Mouse (Mus musculus): ENCODE results near the gene Kiss1.

Kiss1 gene

GRCm38 (mm10) chr1:133321267-133321925 is at the start of gene Kiss1:
Gene Kiss1 (plus strand): TSS chr1:133321875.
- no peak for DNase-seq (ENCODE audit: extremely low read depth, low read depth)

GRCm38 (mm10) chr1:133274163-133274562 is 47.5 kb upstream of the Kiss1 start:
- DNase-seq (ENCODE audit: extremely low read depth, low read depth): no peak

- DNase-seq (ENCODE audit: extremely low read depth, low read depth): no peak
Observed at GRCm38 (mm10) chr1:133276983-133277382, 44.7 kb upstream of the Kiss1 start.

- no peak for DNase-seq (ENCODE audit: extremely low read depth, low read depth)
Observed at GRCm38 (mm10) chr1:133278539-133278938, 43.1 kb upstream of the Kiss1 start.

DNA sequence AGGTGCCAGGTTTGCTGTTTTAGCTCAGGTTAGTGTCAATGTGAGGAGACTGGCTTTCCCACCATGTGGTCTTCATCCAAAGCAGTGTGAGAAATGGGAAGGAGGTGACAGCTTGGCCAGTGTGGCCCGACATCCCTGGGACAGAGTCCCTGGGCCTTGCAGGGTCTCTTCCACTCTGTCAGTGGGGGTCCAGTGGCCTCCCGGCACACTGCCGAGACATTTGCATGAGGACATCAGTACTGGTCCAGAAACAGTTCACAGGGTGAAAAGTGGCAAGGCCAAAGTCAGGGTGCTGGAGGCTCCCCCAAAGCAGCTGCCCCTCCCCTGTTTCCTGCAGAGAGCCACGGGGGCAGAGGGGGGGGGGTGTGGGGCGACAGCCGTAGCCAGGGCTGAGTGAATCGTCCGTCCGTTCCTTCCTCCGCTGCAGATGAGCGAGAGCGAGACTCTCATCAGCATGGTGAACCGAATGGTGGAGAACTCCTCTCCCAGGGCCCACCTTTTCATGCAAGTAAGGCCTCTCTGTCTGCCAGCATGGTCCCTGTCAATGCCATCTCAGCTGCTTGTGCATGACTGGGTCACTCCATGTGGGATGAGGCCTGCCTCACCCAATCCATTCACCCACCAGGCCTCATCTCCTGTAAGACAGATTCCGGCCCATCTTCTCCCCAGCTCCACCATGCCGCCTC is 42.6 kb upstream of the Kiss1 start:
- DNase-seq (ENCODE audit: extremely low read depth, low read depth): no peak

GRCm38 (mm10) chr1:133279632-133280093 is 42.0 kb upstream of the Kiss1 start:
- DNase-seq (ENCODE audit: extremely low read depth, low read depth): no peak

GRCm38 (mm10) chr1:133280537-133280936 is 41.1 kb upstream of the Kiss1 start:
- no peak for DNase-seq (ENCODE audit: extremely low read depth, low read depth)

GRCm38 (mm10) chr1:133285907-133286306 is 35.8 kb upstream of the Kiss1 start:
- no peak for DNase-seq (ENCODE audit: extremely low read depth, low read depth)

DNA sequence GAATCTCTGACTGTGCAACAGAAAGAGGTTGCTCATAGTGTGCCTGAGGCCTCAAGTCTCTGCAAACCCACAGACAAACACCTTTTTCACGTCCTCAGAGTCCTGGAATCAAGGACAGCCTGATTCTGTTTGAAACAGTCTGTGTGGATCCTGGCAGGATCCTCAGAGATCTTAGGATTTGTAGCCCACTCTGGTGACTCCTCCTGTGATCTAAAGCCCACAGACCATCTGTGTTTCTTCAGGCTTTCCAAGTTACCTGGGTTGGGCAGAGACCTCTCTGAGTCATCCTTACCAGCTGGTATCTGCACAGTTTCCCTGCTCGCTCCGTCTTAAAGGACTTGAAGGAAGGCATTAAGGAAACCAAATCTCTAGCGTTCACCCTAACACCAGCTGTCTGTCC is 34.6 kb upstream of the Kiss1 start:
- no peak for DNase-seq (ENCODE audit: extremely low read depth, low read depth)

DNA sequence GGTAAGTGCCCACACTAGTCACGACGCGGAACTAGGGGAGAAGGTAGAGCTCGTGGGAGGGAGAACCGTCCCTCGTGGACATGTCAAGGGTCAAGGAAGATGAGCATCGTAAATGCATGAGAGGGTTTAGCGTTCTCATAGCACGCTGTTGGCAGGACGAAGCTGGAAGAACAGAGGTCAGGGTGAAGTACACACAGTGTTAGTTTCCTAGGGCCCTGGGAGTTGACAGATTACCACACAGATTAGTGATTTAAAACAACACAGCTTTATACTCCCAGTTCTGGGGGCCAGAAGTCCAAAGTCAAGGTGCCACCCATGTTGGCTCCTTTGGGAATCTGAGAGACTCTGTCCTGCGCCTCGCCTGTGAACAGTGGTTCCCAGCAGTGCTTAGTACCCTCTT is 33.8 kb upstream of the Kiss1 start:
- no peak for DNase-seq (ENCODE audit: extremely low read depth, low read depth)

DNA sequence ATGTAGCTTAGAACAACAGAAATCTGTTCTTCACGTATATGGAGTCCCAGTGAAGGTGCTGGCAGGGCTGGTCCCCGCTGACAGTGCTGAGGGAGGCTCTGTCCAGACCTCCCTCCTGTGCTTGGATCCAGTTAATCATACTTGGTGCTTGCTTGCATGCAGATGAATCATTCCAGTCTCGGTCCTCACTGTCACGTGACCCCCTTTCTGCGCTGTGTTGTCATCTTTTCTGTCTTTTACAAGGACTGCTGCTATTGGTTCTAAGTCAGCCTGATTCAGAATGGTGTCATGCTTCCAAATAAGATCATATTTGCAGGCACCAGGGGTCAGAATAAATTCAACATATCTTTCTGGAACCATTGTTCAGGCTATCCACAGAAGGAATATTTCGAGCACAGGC is 29.8 kb upstream of the Kiss1 start:
- no peak for DNase-seq (ENCODE audit: extremely low read depth, low read depth)

- DNase-seq (ENCODE audit: extremely low read depth, low read depth): no peak
Observed at GRCm38 (mm10) chr1:133292608-133293007, 29.1 kb upstream of the Kiss1 start.

DNA sequence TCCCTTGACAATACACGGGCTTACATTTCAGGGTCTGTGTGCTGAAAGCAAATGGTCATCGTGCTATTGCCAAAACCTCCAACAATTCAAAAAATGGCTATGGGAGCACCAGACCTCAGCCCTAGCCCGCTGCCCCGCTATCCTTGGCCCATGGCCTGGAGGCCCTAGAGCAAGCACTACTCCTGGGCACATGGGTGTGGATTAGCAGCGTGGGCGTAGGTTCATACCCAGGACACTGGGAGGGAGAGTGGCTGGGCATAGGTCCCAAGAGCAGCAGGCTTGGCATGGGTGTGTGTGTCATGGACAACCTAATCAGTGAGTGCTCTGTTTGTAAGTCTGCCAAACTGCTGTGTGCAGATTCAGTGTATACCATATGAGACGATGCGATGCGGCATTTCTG is 25.3 kb upstream of the Kiss1 start:
- no peak for DNase-seq (ENCODE audit: extremely low read depth, low read depth)

DNA sequence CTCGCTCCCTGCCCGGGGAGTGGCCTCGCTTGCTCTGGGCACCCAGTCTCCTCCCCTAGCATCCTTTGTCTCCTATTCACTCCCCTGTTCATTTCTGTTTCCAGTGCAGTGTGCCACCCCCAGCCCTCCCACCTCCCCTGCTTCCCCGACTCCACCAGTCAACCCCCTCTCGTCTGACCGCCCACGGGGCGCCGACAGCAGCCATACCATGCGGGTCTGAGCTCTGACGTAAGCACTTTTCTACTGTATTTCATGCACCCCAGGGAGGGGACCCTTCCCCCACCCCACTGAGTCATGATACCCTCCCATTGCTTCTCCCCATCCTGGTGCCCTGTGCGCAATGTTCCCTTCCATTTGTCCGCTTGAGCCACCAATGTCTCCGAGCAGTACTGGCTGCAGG is 22.9 kb upstream of the Kiss1 start:
- DNase-seq (ENCODE audit: extremely low read depth, low read depth): no peak

DNA sequence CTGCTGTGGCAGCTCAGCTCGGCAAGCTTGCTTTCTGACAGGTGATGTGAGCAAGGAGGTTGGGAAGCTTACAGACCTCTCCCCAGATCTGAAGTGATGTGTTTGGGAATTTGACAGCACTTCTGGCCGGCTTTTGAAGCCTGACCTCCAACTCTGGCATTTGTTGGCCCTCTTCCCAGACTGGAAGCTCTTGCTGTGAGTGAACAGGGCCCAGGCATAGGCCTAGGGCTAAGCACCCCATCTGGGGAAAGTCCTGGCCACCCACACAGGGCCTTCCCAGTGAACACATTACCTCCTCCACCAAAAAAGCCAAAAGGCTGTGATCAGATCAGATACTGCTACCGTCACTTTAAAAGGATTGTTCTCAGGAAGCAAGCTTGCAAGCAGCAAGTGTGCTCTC is 19.1 kb upstream of the Kiss1 start:
- DNase-seq (ENCODE audit: extremely low read depth, low read depth): no peak

DNA sequence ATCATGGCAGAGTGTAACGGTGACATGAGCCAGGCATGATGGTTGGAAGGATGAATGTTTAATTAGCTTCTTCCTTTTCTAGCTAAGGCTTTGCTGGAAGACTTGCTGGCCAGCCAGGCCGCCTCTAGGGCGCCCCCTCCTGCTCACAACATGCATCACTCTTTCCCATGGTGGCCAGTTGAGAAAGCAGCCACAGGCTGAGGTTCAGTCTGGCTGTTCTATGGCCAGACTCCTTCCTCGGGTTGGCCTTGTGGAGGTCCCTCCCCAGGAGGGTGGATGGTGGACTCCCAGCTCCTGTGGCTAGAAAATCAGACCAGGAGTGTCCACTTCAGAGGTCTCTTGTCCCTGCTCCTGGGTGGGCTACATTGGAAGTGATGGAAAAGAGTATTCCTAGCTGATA is 14.8 kb upstream of the Kiss1 start:
- peak; percentile 54 for DNase-seq (ENCODE audit: extremely low read depth, low read depth)

- DNase-seq (ENCODE audit: extremely low read depth, low read depth): peak; percentile 56
Observed at GRCm38 (mm10) chr1:133307318-133307717, 14.4 kb upstream of the Kiss1 start.

GRCm38 (mm10) chr1:133309652-133310267 is 11.9 kb upstream of the Kiss1 start, which contains the start of gene Golt1a:
Gene Golt1a (plus strand): TSS chr1:133309800.
- no peak for DNase-seq (ENCODE audit: extremely low read depth, low read depth)

- DNase-seq (ENCODE audit: extremely low read depth, low read depth): peak; percentile 21
Observed at GRCm38 (mm10) chr1:133311240-133311639, 10.4 kb upstream of the Kiss1 start.

GRCm38 (mm10) chr1:133311946-133312345 is 9.7 kb upstream of the Kiss1 start:
- DNase-seq (ENCODE audit: extremely low read depth, low read depth): peak; percentile 76

- peak; percentile 37 for DNase-seq (ENCODE audit: extremely low read depth, low read depth)
Observed at GRCm38 (mm10) chr1:133314364-133314763, 7.3 kb upstream of the Kiss1 start.

DNA sequence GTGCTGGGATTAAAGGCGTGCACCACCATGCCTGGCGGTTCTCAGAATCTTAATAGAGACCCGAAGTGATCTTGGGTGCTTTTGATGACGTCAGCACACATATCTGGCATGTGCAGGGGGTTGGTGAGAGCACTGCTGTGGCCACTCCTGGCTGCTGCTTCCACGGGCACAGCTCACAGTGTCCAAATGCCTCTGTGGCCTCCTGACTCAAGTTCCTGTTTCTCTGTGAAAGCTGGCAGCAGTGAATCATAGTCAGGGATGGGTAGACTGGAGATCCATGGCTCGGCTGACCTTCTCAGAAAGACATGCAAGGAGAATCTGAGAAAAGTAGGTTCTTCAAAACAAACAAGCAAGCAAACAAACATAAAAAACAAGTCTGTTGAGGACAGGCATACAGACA is 5.9 kb upstream of the Kiss1 start:
- DNase-seq (ENCODE audit: extremely low read depth, low read depth): no peak

GRCm38 (mm10) chr1:133316577-133316976 is 5.1 kb upstream of the Kiss1 start:
- no peak for DNase-seq (ENCODE audit: extremely low read depth, low read depth)
